7 mouse cellular contexts compared by ENCODE assay signal in the genomic region with DNA sequence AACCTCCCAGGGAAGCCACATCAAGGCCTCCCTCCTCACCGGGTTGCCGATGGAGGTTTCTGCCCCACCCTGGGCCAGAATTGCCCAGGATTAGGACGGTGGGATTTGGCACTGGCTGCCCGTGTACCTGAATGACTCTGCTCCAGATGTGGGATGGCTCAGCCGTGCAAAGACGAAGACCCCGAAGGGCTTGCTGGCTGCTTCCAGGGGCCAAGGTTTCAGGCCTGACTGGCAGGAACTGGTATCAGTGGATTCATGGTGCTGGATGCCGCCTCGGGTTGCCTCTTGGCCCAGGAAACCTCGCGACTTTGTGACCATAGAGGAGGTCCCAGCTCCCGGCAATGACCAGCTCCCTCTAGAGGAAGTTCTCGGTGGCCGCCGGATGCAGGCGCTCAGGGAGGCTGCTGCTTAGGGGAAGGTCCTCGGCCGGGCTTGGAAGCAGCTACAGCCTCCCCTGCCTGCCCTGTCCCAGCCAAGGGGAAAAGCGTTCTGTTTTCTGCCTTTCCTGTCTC. TPM values are rescaled to one million over a fixed set of nuclear protein-coding genes. Genes with fewer than 3 reads are reported as not detected.
DNase-seq lines count a peak whose midpoint lies in the region; ATAC-seq lines count a peak whose summit lies in the region.

No protein-coding gene starts in this region.

- H3K27ac ChIP-seq in limb, embryonic 10.5 days = peak overlapping the region; percentile 94
- peak overlapping the region; percentile 79 for H3K27ac ChIP-seq in midbrain, embryonic 13.5 days

- DNase-seq in adrenal gland, adult 8-10 months = peak; percentile 87
- DNase-seq in embryo, embryonic 9.5 days (ENCODE audit: extremely low spot score) = peak; percentile 93
- peak; percentile 88 for DNase-seq in kidney, adult 11 months
- peak; percentile 93 for DNase-seq in limb, embryonic 10.5 days (ENCODE audit: low spot score)
- DNase-seq in spleen, adult 12 weeks (ENCODE audit: low spot score) = peak; percentile 80

- WGBS in limb, embryonic 10.5 days = 2% methylated on average over 19 of the region's 19 CpGs
- under 1% methylated on average over 19 of the region's 19 CpGs for WGBS in midbrain, embryonic 13.5 days

- peak; percentile 61 for ATAC-seq in granulocyte monocyte progenitor cell, adult 5-6 weeks (replicated peaks; ENCODE audit: poor library complexity, severe bottlenecking)
- peak; percentile 83 for ATAC-seq in midbrain, embryonic 13.5 days

- H3K9ac ChIP-seq in midbrain, embryonic 13.5 days (replicated peaks) = peak overlapping the region; percentile 97

- peaks cover 33% of the 10 kb centered on the region for H3K4me1 ChIP-seq in limb, embryonic 10.5 days
- peaks cover 19% of the 10 kb centered on the region for H3K4me1 ChIP-seq in midbrain, embryonic 13.5 days (replicated peaks)

- H3K9me3 ChIP-seq in limb, embryonic 10.5 days (replicated peaks) = no peaks in the 10 kb centered on the region
- H3K9me3 ChIP-seq in midbrain, embryonic 13.5 days = no peaks in the 10 kb centered on the region

- peaks cover 31% of the 10 kb centered on the region for H3K36me3 ChIP-seq in limb, embryonic 10.5 days
- H3K36me3 ChIP-seq in midbrain, embryonic 13.5 days = peaks cover 25% of the 10 kb centered on the region

- H3K27me3 ChIP-seq in limb, embryonic 10.5 days (ENCODE audit: low read depth, poor library complexity, severe bottlenecking) = no peaks in the 10 kb centered on the region
- no peaks in the 10 kb centered on the region for H3K27me3 ChIP-seq in midbrain, embryonic 13.5 days

- peak overlapping the region; percentile 84 for H3K4me2 ChIP-seq in midbrain, embryonic 13.5 days (replicated peaks)

- H3K4me3 ChIP-seq in limb, embryonic 10.5 days = peak overlapping the region; percentile 72
- peak overlapping the region; percentile 71 for H3K4me3 ChIP-seq in midbrain, embryonic 13.5 days (replicated peaks)

RNA-seq across cellular contexts. Expression of a gene that starts 0.5 kb away (rescaled TPM):
- total RNA-seq in adrenal gland, adult 8-10 months (2022) = 10 to 100 TPM; 30.6 to 34.9 (median 32.4) TPM
- total RNA-seq in granulocyte monocyte progenitor cell, adult 5-6 weeks (2014; fragmentation: Nextera tagmentation) = 137 and 143 TPM in 2 replicates
- 55.9 and 59.2 TPM in 2 replicates for total RNA-seq in granulocyte monocyte progenitor cell, adult 5-6 weeks (2017)
- polyA plus RNA-seq in limb, embryonic 10.5 days (2016; fragmentation: Nextera tagmentation; extraction: Ambion mirVana) = 3.7 and 4.6 TPM in 2 replicates
- 2.4 and 3.1 TPM in 2 replicates for polyA plus RNA-seq in midbrain, embryonic 13.5 days (2015; fragmentation: Nextera tagmentation; extraction: Ambion mirVana)

RNA-seq across cellular contexts. Expression of a gene that starts 28.8 kb away (rescaled TPM):
- 10 to 100 TPM in 2 of 4 experiments, 1 to 10 TPM in 2; 7.6 to 16.6 (median 11.2) TPM for total RNA-seq in adrenal gland, adult 8-10 months (2022)
- total RNA-seq in granulocyte monocyte progenitor cell, adult 5-6 weeks (2014; fragmentation: Nextera tagmentation) = 4.0 and 8.5 TPM in 2 replicates
- total RNA-seq in granulocyte monocyte progenitor cell, adult 5-6 weeks (2017) = 6.1 and 6.5 TPM in 2 replicates
- polyA plus RNA-seq in limb, embryonic 10.5 days (2016; fragmentation: Nextera tagmentation; extraction: Ambion mirVana) = 4.3 and 4.8 TPM in 2 replicates
- polyA plus RNA-seq in midbrain, embryonic 13.5 days (2015; fragmentation: Nextera tagmentation; extraction: Ambion mirVana) = 0.68 and 1.3 TPM in 2 replicates

RNA-seq across cellular contexts. Expression of a gene that starts 55.4 kb away (rescaled TPM):
- 10 to 100 TPM in 1 of 4 experiments, 1 to 10 TPM in 3; 6.6 to 10.1 (median 9.0) TPM for total RNA-seq in adrenal gland, adult 8-10 months (2022)
- total RNA-seq in granulocyte monocyte progenitor cell, adult 5-6 weeks (2014; fragmentation: Nextera tagmentation) = 9.4 and 14.4 TPM in 2 replicates
- total RNA-seq in granulocyte monocyte progenitor cell, adult 5-6 weeks (2017) = 14.3 and 17.7 TPM in 2 replicates
- 20.6 and 22.0 TPM in 2 replicates for polyA plus RNA-seq in limb, embryonic 10.5 days (2016; fragmentation: Nextera tagmentation; extraction: Ambion mirVana)
- polyA plus RNA-seq in midbrain, embryonic 13.5 days (2015; fragmentation: Nextera tagmentation; extraction: Ambion mirVana) = 18.9 and 20.8 TPM in 2 replicates

Comparison
In these comparisons a context has a peak if more than half of its experiments do, and no peak if none do; other contexts are left out.
1. Peak in every context shown above with its lines: DNase-seq, ATAC-seq, H3K4me3 ChIP-seq and H3K27ac ChIP-seq.